Mouse (Mus musculus): ENCODE results near the gene Snapin. TPM values are rescaled to one million over a fixed set of nuclear protein-coding genes. Genes with fewer than 3 reads are reported as not detected.

The Snapin gene
- total RNA-seq, 2 experiments from 2014 or later, result 52.8 to 54.7 TPM

DNA sequence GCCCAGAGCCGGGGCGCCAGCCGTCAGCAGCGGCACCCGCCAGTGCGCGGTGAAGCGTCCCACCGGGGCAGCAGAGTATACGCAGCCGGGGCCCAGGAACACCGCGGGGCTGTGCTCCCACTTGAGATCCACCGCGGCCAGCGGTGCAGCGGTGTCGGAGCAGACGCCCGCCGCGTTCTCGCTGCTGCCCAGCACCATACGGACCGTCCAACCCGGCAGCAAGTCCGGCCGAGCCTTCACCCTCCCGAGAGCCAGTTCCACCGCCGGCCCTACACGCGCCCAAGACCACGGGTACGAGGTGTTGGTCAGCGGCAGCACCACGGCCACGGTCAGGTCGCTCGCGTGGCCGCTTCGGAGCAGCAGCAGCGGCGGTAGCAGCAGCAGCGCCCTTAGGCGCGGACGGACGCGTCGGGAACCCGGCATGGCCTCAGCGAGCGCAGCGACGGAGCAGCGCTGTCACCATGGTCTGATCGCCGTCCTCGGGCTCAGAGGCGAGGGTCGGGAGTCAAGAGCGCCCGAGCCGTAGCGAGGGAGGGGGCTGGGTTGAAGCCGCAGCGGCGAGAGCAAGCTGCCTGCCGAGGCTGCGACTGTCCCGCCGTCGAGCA, 25.6 kb downstream of the Snapin start:
- intact Hi-C loops (cut with DNase I), result loop anchor here (5.0 kb wide), 1 partner anchor 33 kb away; the partner anchor contains the start of gene Ints3
- DNase-seq (ENCODE audit: low spot score in 2 of 2), result no peak

DNA sequence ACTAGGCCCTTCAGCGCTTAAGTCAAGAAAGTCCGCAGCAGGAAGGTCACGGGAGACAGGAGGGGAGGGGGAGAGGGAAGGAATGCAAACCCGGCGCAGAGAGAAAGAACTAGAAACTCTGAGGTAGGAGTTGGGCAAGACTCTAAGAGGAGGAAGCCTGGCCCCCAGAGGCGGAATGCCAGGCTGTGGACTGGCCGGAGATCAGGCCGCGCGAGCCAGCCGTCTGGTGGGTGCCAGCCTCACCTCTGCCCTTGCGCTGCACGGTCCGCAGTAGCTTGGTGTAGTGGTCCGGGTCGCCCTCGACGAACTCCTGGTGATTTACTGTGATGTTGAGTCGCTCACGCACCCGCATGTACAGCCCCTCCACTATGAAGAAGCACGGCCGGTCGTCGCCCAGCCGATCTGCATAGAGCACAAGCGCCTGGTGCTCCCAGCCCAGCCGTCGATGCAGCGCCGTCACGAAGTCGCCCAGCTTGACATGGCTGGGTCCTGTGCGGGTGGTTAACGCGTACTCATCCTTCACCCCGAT, 26.2 kb downstream of the Snapin start:
- DNase-seq (ENCODE audit: low spot score in 2 of 2), result no peak

GRCm38 (mm10) chr3:90462579-90462978, 28.3 kb downstream of the Snapin start:
- DNase-seq (ENCODE audit: low spot score in 2 of 2), result no peak
- intact Hi-C loops (cut with DNase I), result no loop called here

More for the DNA sequence above, 26.2 kb downstream of the Snapin start:
- intact Hi-C loops (cut with DNase I), result loop anchor here (5.0 kb wide), 1 partner anchor 32 kb away; the partner anchor contains the start of gene Ints3

DNA sequence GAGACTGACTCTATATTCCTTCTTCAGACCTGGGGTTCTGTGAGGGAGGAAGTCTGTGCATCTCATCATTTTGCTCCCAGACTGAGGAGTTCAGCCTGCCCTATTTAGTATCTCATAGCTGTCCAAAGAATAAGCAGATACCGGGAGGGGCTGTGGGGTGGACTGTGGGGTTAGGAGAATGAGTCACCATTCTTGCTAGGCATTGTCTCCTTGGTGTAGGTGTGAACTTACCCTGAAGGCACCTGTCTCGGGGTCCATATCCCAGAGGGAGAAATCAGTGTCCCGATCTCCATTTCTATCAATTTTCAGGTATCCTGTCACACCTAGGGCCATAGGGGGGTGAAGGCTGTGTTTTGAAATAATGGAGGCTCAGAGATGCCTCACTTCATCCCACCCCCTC, 28.9 kb downstream of the Snapin start:
- intact Hi-C loops (cut with DNase I), result no loop called here
- no peak for DNase-seq (ENCODE audit: low spot score in 2 of 2)

GRCm38 (mm10) chr3:90460315-90460714, 30.5 kb downstream of the Snapin start:
- DNase-seq (ENCODE audit: low spot score in 2 of 2), result no peak
- intact Hi-C loops (cut with DNase I), result no loop called here

DNA sequence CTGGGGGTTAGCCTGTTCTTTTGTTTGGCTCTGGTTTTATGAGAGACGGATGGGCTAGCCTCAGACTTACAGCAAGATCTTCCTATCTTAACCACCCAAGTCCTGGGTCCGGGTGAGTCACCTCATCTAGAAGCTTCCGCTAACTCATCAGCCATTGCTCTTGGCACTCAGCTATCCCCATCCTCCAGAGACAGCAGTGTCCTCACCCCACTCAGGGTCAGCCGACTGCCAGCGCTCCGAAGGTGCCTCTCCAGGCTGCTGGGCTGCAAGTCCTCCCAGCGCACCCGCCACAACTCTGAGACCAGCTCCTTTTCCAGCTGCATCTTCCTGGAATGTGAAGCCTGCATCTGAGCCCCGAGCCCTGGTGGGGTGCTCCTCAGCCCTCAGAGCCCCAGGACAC, 31.1 kb downstream of the Snapin start:
- DNase-seq (ENCODE audit: low spot score in 2 of 2), result no peak
- intact Hi-C loops (cut with DNase I), result no loop called here

DNA sequence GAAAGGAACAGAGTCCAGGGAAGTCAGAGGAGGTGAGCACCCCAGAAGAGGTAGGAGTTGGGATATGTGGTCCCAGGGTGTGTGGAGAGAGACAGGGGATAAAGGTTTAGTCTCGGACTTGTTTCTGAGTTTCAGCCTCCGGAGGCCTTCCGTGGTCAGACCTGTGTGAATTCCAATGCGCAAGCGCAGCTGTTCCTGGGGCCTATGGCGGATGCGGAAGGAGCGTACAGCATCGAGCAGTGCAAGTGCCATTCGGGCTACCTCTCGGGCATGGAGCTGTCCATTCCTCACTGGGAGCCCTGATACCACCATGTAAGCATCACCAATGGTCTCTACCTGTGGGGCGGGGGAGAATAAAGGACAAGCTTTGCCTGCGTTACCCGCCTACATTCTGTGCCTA, 35.9 kb downstream of the Snapin start:
- intact Hi-C loops (cut with DNase I), result no loop called here
- no peak for DNase-seq (ENCODE audit: low spot score in 2 of 2)

GRCm38 (mm10) chr3:90451396-90452095, 39.3 kb downstream of the Snapin start:
- intact Hi-C loops (cut with DNase I), result no loop called here

GRCm38 (mm10) chr3:90450874-90451273, 40.0 kb downstream of the Snapin start:
- intact Hi-C loops (cut with DNase I), result no loop called here
- no peak for DNase-seq (ENCODE audit: low spot score in 2 of 2)

More at GRCm38 (mm10) chr3:90451396-90452095, 39.3 kb downstream of the Snapin start:
- DNase-seq (ENCODE audit: low spot score in 2 of 2), result no peak

- intact Hi-C loops (cut with DNase I), result no loop called here
- no peak for DNase-seq (ENCODE audit: low spot score in 2 of 2)
These were observed 42.2 kb downstream of the Snapin start for GRCm38 (mm10) chr3:90448626-90449025.

DNA sequence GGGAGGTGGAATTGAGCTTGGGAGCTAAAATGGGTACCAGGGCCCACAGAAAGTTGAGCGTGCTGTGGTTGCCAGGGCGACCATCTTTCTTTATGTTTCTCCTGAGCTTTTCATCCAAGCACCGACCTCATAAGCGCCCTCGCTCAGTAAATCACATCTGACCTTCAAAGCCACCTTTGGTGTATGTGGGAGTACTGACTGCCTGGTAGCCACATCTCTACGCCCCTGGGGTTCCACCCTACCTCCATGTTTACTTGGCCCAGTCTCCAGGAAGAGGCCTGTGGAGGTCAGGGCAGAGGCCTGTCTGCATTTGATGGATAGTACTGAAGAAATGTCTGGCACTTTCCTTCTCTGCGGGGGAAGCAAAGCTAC, 43.7 kb downstream of the Snapin start:
- no peak for DNase-seq (ENCODE audit: low spot score in 2 of 2)
- intact Hi-C loops (cut with DNase I), result no loop called here

GRCm38 (mm10) chr3:90446389-90447122, 44.3 kb downstream of the Snapin start:
- intact Hi-C loops (cut with DNase I), result no loop called here
- peak; percentile 42 to 43 for DNase-seq (ENCODE audit: low spot score in 2 of 2)

- intact Hi-C loops (cut with DNase I), result no loop called here
- no peak for DNase-seq (ENCODE audit: low spot score in 2 of 2)
These were observed 45.2 kb downstream of the Snapin start for GRCm38 (mm10) chr3:90445417-90446200.

GRCm38 (mm10) chr3:90443977-90444376, 46.9 kb downstream of the Snapin start:
- intact Hi-C loops (cut with DNase I), result no loop called here
- no peak for DNase-seq (ENCODE audit: low spot score in 2 of 2)

DNA sequence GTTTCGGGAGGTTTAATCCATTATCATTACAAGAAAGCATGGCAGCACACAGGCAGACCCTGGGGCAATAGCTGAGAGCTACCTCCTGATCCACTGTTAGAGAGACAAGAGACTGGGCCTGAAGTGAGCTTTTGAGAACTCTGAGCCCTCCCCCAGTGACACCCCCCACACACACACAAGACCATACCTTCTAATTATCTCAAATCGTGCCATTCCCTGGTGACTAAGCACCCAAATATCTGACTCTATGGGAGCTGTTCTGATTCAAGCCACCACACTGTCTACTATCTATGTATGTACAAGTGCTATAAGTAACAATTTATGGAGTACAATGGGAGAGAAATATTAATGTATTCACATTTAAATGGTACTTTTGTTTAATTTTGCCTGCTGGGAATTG, 50.1 kb downstream of the Snapin start:
- intact Hi-C loops (cut with DNase I), result no loop called here
- DNase-seq (ENCODE audit: low spot score in 2 of 2), result no peak

Other genes starting within 250 kb of the Snapin start
- not detected for gene Creb3l4, start 247.5 kb downstream of the Snapin start, total RNA-seq (2021)
- 10 to 100 TPM; 45.8 to 51.9 TPM for gene Slc39a1, start 242.9 kb downstream of the Snapin start, total RNA-seq (2021)
- 10 to 100 TPM; 34.1 to 38.1 TPM for gene Crtc2, start 236.9 kb downstream of the Snapin start, total RNA-seq (2021)
- gene Dennd4b, start 225.8 kb downstream of the Snapin start, total RNA-seq (2021), result 10 to 100 TPM; 34.8 to 39.8 TPM
- gene Gatad2b, start 197.9 kb downstream of the Snapin start, total RNA-seq (2021), result 10 to 100 TPM; 85.1 to 97.8 TPM
- gene Slc27a3, start 101.1 kb downstream of the Snapin start, total RNA-seq (2021), result 1 to 10 TPM; 4.8 to 6.2 TPM
- gene Ints3, start 57.4 kb downstream of the Snapin start, total RNA-seq (2021), result 10 to 100 TPM; 57.6 to 70.1 TPM
- 1 to 10 TPM; 2.5 to 4.2 TPM for gene Npr1, start 25.2 kb downstream of the Snapin start, total RNA-seq (2021)
- 10 to 100 TPM; 73.5 to 82.2 TPM for gene Ilf2, start 14.9 kb downstream of the Snapin start, total RNA-seq (2021)
- gene Chtop, start 18.5 kb upstream of the Snapin start, total RNA-seq (2021), result 100 to 1,000 TPM; 160 to 168 TPM
- gene S100a1, start 23.4 kb upstream of the Snapin start, total RNA-seq (2021), result 100 to 1,000 TPM; 118 to 137 TPM
- gene S100a13, start 23.4 kb upstream of the Snapin start, total RNA-seq (2021), result 10 to 100 TPM; 20.9 to 21.8 TPM
- under 1 TPM; 0.34 to 0.44 TPM for gene S100a14, start 35.8 kb upstream of the Snapin start, total RNA-seq (2021)
- gene S100a16, start 46.2 kb upstream of the Snapin start, total RNA-seq (2021), result 10 to 100 TPM; 79.4 to 89.8 TPM
- gene S100a3, start 69.5 kb upstream of the Snapin start, total RNA-seq (2021), result 1 to 10 TPM in 1 of 2 experiments, under 1 TPM in 1; 0.88 to 1.4 TPM
- not detected for gene S100a2, start 99.2 kb upstream of the Snapin start, total RNA-seq (2021)
- gene Gm42674, start 110.9 kb upstream of the Snapin start, total RNA-seq (2021), result not detected
- 1 to 10 TPM; 3.7 to 4.0 TPM for gene S100a4, start 112.7 kb upstream of the Snapin start, total RNA-seq (2021)
- gene S100a5, start 117.5 kb upstream of the Snapin start, total RNA-seq (2021), result not detected
- 10 to 100 TPM; 28.7 to 30.9 TPM for gene S100a6, start 121.8 kb upstream of the Snapin start, total RNA-seq (2021)
- gene S100a7a, start 163.0 kb upstream of the Snapin start, total RNA-seq (2021), result under 1 TPM; 0.57 to 0.59 TPM
- 1 to 10 TPM in 1 of 2 experiments, not detected in 1; 1.5 TPM for gene S100a8, start 177.9 kb upstream of the Snapin start, total RNA-seq (2021)
- not detected for gene S100a9, start 204.7 kb upstream of the Snapin start, total RNA-seq (2021)
- gene Pglyrp4, start 235.9 kb upstream of the Snapin start, total RNA-seq (2021), result not detected